Mouse (Mus musculus) embryo, embryonic 10.5 days (tissue): ENCODE results near the gene Degs1.

Experiments
- DNase-seq: peaks from one replicate; pipeline ENCODE4 v3.0.0-alpha.2; 2015; ENCODE audit warnings: low spot score

Gene Degs1

GRCm38 (mm10) chr1:182280577-182280976 lies 2.0 kb downstream of the Degs1 start:
- DNase-seq = no peak

GRCm38 (mm10) chr1:182280046-182280445 lies 2.6 kb downstream of the Degs1 start:
- DNase-seq = no peak

- no peak for DNase-seq
These were observed 3.2 kb downstream of the Degs1 start for GRCm38 (mm10) chr1:182279436-182279835.

GRCm38 (mm10) chr1:182275109-182275508 lies 7.5 kb downstream of the Degs1 start:
- no peak for DNase-seq

- no peak for DNase-seq
These were observed 11.0 kb downstream of the Degs1 start for GRCm38 (mm10) chr1:182271632-182272031.

GRCm38 (mm10) chr1:182271130-182271529 lies 11.5 kb downstream of the Degs1 start:
- no peak for DNase-seq

- no peak for DNase-seq
These were observed 14.3 kb downstream of the Degs1 start for GRCm38 (mm10) chr1:182268317-182268716.

- no peak for DNase-seq
These were observed 16.5 kb downstream of the Degs1 start for GRCm38 (mm10) chr1:182266028-182266525.

GRCm38 (mm10) chr1:182256041-182256680 lies 26.4 kb downstream of the Degs1 start:
- DNase-seq = no peak

- no peak for DNase-seq
These were observed 27.6 kb downstream of the Degs1 start for GRCm38 (mm10) chr1:182255031-182255430.

- DNase-seq = no peak
These were observed 28.0 kb downstream of the Degs1 start for GRCm38 (mm10) chr1:182254618-182255017.

GRCm38 (mm10) chr1:182253756-182254534 lies 28.7 kb downstream of the Degs1 start:
- no peak for DNase-seq

- peak; percentile 12 for DNase-seq
These were observed 30.0 kb downstream of the Degs1 start for GRCm38 (mm10) chr1:182252534-182253171.

- no peak for DNase-seq
These were observed 31.9 kb downstream of the Degs1 start for GRCm38 (mm10) chr1:182250734-182251133.

- DNase-seq = no peak
These were observed 33.3 kb downstream of the Degs1 start for GRCm38 (mm10) chr1:182249298-182249697.

GRCm38 (mm10) chr1:182245003-182245402 lies 37.6 kb downstream of the Degs1 start:
- no peak for DNase-seq

- no peak for DNase-seq
These were observed 44.4 kb downstream of the Degs1 start for GRCm38 (mm10) chr1:182238056-182238703.

GRCm38 (mm10) chr1:182237386-182237785 lies 45.2 kb downstream of the Degs1 start:
- no peak for DNase-seq

- no peak for DNase-seq
These were observed 47.4 kb downstream of the Degs1 start for GRCm38 (mm10) chr1:182235174-182235573.

GRCm38 (mm10) chr1:182229381-182229780 lies 53.2 kb downstream of the Degs1 start:
- DNase-seq = no peak

- DNase-seq = no peak
These were observed 55.3 kb downstream of the Degs1 start for GRCm38 (mm10) chr1:182227141-182227963.
